Mouse (Mus musculus): ENCODE measurements around the gene Blm.
"Not testable (repeated sequence)": the region's sequence is repeated elsewhere in the genome, so short reads cannot be mapped to it uniquely, and the experiment has no call there.

The Blm gene

DNA sequence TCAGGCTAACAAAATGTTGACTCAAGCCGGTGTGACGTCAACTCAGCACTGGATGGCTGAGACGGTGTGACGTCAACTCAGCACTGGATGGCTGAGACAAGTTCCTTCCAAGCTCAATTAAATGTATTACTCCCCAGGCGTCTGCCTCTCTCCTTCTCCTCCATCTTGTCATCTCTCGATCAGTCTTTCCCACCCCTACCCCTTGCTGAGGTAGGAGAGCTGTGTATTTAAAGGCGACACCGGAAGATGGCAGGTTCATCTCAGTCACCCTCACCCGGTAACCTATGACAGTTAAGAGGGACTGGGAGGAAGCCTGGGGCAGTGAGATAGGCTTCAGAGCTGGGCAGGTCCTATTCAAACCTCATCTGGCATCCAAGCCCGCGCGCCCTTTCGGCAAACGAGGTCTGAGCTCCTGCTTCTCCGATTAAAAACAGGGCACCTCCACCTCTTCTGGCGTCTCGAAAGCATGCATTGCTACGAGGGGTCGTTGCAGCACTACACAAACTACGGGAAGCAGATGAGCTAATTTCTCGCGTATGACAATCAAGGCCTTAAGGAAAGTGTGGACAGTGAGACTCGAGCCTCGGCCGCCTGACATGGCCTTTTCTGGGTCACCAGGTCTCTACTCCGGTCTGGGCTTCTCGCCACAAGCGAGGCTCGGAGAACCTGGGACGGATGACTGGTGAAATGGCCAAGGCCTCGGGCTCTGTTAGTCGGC is 469 bp downstream of the Blm start:
- DNase-seq (ENCODE audit: low read depth): peak; percentile 85

- DNase-seq (ENCODE audit: low read depth): no peak
These were observed 3.8 kb downstream of the Blm start for GRCm38 (mm10) chr7:80531087-80531486.

DNA sequence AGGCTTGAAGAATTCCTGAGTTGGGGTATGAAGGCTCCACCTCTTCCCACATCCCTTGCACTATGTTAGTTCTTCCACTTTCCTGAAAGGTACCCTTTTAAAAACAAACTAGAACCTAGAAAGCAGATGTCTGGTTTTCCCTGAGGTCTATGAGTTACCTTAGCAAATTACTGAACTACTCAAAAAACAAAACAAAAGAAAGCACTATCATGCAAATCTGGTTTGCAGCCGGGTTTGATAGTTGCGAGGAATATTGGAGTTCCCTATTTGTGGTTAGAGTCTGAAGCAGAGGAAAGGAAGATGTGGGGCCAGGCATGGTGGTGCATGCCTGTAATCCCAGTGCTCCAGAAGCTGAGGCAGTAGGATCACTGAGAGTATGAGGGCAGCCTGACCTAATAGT is 4.3 kb downstream of the Blm start:
- DNase-seq (ENCODE audit: low read depth): no peak

- no peak for DNase-seq (ENCODE audit: low read depth)
These were observed 8.2 kb downstream of the Blm start for GRCm38 (mm10) chr7:80526698-80527097.

GRCm38 (mm10) chr7:80512408-80513085 is 22.4 kb downstream of the Blm start:
- DNase-seq (ENCODE audit: low read depth): no peak

DNA sequence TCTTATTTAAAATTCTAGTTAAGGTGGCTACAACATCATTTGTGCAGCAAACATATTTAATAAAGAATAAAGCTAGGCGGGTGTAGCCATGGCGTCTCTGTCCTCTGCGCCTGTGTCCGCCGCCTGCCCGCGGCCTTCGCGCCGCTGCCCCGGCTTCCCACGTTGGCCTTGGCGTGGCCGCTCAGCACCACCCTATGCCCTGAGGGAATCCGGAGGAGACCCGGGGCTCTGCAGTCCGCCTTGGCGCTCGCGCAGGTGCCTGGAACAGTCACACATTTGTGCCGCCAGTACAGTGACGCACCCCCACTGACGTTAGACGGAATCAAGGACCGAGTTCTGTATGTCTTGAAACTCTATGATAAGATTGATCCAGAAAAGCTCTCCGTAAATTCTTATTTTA is 27.2 kb downstream of the Blm start:
- DNase-seq (ENCODE audit: low read depth): not testable (repeated sequence)

GRCm38 (mm10) chr7:80506007-80506406 is 28.9 kb downstream of the Blm start:
- DNase-seq (ENCODE audit: low read depth): no peak

DNA sequence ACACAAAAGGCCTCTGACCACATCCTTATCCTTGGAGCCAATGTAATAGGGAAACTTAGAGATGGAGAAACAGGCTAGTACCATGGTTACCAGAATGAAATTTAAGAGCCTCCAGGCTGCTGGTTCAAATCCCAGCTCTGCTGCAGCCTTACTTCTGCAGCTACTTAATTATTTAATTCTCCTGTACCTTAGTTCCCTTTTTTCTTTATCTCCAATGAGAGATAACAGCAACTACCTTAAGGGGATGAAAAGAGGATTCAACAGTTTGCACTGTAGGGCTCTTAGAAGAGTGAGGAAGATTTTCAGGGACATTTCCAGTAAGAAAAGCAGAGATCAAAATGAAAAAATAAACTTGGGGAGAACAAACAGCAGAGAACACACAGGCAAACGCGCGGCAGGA is 30.0 kb downstream of the Blm start:
- DNase-seq (ENCODE audit: low read depth): no peak

DNA sequence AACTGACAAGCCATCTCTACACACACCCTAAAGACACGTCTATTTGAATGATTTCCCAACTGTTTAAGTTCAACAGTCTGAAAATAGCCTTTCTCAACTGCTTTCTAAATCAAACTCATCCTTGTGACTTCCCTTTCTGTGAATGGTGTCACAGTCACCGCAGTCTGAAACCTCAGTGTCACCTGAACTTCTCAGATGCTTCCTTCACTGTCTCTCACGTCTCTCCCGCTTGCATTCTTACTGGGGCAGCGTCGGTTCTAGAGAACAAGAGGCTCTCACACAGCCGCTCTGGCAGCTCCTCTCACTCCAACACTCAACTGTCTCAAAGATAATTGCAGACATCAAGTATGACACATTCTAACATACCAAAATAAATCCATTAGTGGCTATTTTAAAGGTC is 33.9 kb downstream of the Blm start:
- DNase-seq (ENCODE audit: low read depth): no peak

DNA sequence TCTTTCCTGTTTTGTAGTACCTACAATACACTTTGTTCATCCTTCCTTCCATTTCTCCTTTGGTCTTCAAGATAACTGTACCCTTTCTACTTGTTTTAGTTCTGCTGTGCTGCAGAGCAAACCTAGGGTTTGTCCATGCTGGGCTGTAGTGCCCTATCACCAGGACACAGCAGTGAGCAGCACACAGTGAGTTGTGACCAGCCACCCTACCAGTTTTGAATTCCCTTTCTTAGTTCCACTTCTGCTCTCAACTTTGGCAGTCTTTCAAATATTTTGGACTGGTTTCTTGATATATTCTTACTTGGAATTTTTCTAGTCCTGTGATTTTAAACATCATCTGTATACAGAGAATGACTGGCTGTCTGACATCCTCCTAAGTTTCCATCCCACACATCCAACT is 34.8 kb downstream of the Blm start:
- DNase-seq (ENCODE audit: low read depth): no peak

DNA sequence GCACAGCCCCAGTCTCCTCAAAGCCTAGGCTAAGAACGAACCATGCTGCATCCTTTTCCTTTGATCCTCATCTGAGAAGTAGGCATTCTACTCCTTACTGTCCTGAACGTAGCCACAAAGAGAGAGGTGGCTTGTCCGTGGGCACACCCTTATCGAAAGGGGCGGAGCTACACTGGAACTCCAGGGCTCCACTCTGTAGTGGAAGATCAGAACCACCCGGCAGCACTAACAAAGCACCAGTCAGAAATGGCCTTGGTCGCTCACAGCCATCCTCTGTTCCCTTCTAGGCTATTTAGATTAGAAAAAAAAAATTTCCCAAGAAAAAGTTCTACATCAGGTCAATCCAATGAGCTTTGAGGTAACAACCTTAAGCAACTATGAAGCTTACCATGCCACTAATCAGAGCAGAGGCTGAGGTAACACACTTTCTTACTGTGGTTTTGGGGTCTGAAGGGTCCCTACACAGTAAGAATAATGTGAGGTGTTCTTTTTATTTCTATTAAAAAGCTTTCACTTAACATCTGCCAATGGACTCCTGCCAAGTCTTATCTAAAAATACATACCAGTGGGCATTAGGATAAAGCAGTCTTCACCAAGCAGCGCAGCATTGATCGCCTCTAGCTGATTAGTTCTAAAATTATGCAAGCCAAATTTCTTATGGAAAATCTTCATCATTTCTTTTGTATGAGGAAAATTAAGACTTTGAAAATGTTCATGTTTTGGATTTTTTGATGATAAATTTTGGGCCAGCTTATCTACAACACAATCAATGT is 35.5 kb downstream of the Blm start:
- DNase-seq (ENCODE audit: low read depth): no peak

- DNase-seq (ENCODE audit: low read depth): no peak
These were observed 38.3 kb downstream of the Blm start for GRCm38 (mm10) chr7:80496656-80497055.

GRCm38 (mm10) chr7:80495210-80495609 is 39.7 kb downstream of the Blm start:
- no peak for DNase-seq (ENCODE audit: low read depth)

GRCm38 (mm10) chr7:80491995-80492394 is 42.9 kb downstream of the Blm start:
- DNase-seq (ENCODE audit: low read depth): no peak

DNA sequence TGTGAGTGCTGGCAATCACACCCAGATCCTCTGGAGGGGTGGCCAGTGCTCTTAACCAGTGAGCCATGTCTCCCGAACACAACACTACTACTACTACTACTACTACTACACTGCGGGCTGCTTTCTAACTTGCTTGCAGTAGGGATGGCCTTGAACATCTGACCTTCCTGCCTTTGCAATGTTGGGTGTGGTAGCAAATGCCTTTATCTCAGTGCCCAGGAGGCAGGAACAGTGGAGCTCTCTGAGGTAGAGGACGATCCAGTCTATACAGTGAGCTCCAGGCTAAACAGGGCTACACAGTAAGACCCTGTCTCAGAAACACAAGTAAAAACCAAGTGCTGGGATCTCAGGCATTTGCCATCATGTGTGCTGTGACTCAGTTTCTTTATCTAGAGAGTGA is 43.8 kb downstream of the Blm start:
- DNase-seq (ENCODE audit: low read depth): no peak

- DNase-seq (ENCODE audit: low read depth): no peak
These were observed 44.6 kb downstream of the Blm start for GRCm38 (mm10) chr7:80490351-80490750.

- no peak for DNase-seq (ENCODE audit: low read depth)
These were observed 45.5 kb downstream of the Blm start for GRCm38 (mm10) chr7:80489445-80489844.

DNA sequence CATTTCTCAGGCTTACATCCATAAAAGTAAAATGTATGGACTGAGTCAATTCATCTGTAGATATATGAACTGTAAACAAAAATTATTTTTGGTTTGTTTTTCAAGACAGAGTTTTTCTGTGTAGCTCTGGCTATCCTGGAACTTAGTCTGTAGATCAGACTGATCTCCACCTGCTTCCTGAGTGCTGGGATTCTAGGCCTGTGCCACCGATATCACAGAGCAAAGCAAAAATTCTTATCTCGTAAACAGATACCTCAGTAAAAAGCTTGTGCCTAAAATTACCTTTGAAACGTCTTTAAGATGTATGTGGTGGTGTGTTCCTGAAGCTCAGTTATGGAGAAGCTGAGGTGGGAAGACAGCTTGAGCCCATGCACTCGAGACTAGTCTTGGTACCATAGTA is 47.7 kb downstream of the Blm start:
- DNase-seq (ENCODE audit: low read depth): no peak

DNA sequence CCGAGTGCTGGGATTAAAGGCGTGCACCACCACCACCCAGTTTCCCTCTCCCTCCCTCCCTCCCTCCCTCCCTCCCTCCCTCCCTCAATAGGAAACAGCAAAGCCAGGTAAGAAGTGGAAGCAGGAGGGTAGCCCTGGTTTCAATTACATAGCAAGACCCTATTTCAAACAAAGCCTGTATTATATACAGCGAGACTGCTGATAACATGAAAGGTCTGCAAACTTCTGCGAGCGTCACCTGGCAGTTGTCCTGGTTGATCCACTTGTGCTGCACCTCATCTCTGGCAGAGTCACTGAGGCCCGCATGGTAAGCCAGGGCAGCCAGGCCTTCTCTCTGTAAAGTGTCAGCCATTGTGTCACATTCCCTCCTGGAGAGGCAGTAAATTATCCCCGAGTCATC is 54.8 kb downstream of the Blm start:
- no peak for DNase-seq (ENCODE audit: low read depth)

GRCm38 (mm10) chr7:80473837-80474236 is 61.1 kb downstream of the Blm start:
- DNase-seq (ENCODE audit: low read depth): no peak

DNA sequence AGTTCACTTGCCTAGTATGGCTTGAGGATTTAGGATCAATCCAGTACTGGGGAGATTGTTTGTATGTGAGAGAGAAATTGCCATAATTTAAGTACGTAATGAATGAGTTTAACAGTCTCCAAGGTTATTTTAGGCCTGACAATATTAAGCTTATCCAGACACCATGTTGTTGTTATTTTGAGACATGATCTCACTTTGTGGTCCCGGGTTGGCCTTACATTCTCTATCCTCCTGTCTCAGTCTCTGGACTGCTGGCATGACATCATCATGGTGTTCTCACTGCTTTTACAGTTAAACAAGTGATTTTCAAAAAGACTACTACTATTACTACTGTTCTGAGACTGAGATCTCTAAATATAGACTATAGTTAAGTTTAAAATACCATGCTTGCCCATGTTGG is 66.1 kb downstream of the Blm start:
- DNase-seq (ENCODE audit: low read depth): no peak

DNA sequence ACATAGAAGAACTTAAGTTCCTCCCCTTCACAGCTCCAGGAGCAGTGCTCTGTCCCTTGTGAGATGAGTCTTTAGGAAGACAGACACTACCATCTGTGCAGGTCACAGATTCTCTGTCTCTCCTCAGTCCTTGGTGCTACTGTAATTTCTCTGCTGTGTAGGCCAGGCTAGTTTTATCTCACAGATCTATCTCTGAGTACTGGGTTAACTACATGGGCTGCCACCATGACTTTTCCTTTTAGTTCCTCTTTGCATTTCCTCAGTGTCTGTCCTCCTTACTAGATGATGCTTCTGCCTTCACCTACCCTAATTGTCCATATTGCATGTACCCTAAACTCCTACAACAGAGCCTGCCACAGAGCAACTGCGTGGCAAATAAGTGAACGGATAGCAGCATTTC is 67.6 kb downstream of the Blm start:
- no peak for DNase-seq (ENCODE audit: low read depth)

DNA sequence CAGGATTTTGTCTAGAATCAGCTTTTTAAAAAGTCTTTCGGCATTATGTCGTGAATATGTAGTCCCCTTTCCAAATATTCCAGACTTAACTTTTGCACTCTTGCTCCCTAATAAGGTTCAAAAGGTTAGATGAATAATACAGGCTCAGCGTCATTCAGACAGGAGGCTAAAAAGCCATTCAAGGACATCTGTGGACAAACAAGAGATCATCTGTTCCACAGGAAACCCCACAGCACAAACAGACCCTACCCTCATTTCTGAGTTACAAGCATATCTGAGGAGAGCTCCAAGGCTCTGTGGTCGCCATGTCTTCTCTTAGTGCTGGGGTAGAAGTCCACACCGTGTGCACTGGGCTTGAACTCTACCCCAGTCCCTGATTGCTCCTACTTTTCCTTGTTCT is 70.1 kb downstream of the Blm start:
- no peak for DNase-seq (ENCODE audit: low read depth)

Data from naive thymus-derived CD4-positive, alpha-beta T cell, adult 2 months (primary cell).